Mouse (Mus musculus): ENCODE measurements at regions not wholly inside any gene's neighbourhood (a gene's known extent, or its start where the extent isn't known, plus 50 kb on each side); places are given as distances from the start of the nearest gene placed in this dataset.

GRCm38 (mm10) chr16:9113801-9114200 is 283.9 kb downstream of the 1810013L24Rik start:
- no peak for DNase-seq (ENCODE audit: low spot score)

- DNase-seq (ENCODE audit: low spot score): no peak
These were observed 285.6 kb downstream of the 1810013L24Rik start for GRCm38 (mm10) chr16:9115548-9115947.

- no peak for DNase-seq (ENCODE audit: low spot score)
These were observed 291.7 kb downstream of the 1810013L24Rik start for GRCm38 (mm10) chr16:9121581-9121980.

- DNase-seq (ENCODE audit: low spot score): no peak
These were observed 302.2 kb downstream of the 1810013L24Rik start for GRCm38 (mm10) chr16:9132113-9132512.

GRCm38 (mm10) chr16:9132778-9133177 is 302.9 kb downstream of the 1810013L24Rik start:
- no peak for DNase-seq (ENCODE audit: low spot score)

GRCm38 (mm10) chr16:9135377-9135776 is 305.5 kb downstream of the 1810013L24Rik start:
- DNase-seq (ENCODE audit: low spot score): no peak

- DNase-seq (ENCODE audit: low spot score): no peak
These were observed 308.8 kb downstream of the 1810013L24Rik start for GRCm38 (mm10) chr16:9138552-9139224.

- no peak for DNase-seq (ENCODE audit: low spot score)
These were observed 309.5 kb downstream of the 1810013L24Rik start for GRCm38 (mm10) chr16:9139405-9139804.

GRCm38 (mm10) chr16:9149209-9150135 is 319.6 kb downstream of the 1810013L24Rik start:
- DNase-seq (ENCODE audit: low spot score): no peak

- DNase-seq (ENCODE audit: low spot score): no peak
These were observed 322.0 kb downstream of the 1810013L24Rik start for GRCm38 (mm10) chr16:9151936-9152335.

GRCm38 (mm10) chr16:9153501-9153900 is 323.6 kb downstream of the 1810013L24Rik start:
- DNase-seq (ENCODE audit: low spot score): no peak

GRCm38 (mm10) chr16:9165763-9166310 is 335.9 kb downstream of the 1810013L24Rik start:
- DNase-seq (ENCODE audit: low spot score): no peak

GRCm38 (mm10) chr16:9176402-9176801 is 346.5 kb downstream of the 1810013L24Rik start:
- no peak for DNase-seq (ENCODE audit: low spot score)

GRCm38 (mm10) chr16:9195821-9196220 is 365.9 kb downstream of the 1810013L24Rik start:
- DNase-seq (ENCODE audit: low spot score): no peak

GRCm38 (mm10) chr16:9198903-9199532 is 369.1 kb downstream of the 1810013L24Rik start:
- no peak for DNase-seq (ENCODE audit: low spot score)

- DNase-seq (ENCODE audit: low spot score): no peak
These were observed 378.7 kb downstream of the 1810013L24Rik start for GRCm38 (mm10) chr16:9208602-9209001.

GRCm38 (mm10) chr16:9211485-9211884 is 381.6 kb downstream of the 1810013L24Rik start:
- no peak for DNase-seq (ENCODE audit: low spot score)

GRCm38 (mm10) chr16:9215131-9215530 is 385.2 kb downstream of the 1810013L24Rik start:
- DNase-seq (ENCODE audit: low spot score): no peak

GRCm38 (mm10) chr16:9217361-9217760 is 387.5 kb downstream of the 1810013L24Rik start:
- no peak for DNase-seq (ENCODE audit: low spot score)

GRCm38 (mm10) chr16:9230178-9230577 is 400.3 kb downstream of the 1810013L24Rik start:
- no peak for DNase-seq (ENCODE audit: low spot score)

- DNase-seq (ENCODE audit: low spot score): no peak
These were observed 412.2 kb downstream of the 1810013L24Rik start for GRCm38 (mm10) chr16:9242099-9242498.

GRCm38 (mm10) chr16:9247198-9247597 is 417.3 kb downstream of the 1810013L24Rik start:
- no peak for DNase-seq (ENCODE audit: low spot score)

All from thymus, postnatal 0 days (tissue).